Mouse (Mus musculus): ENCODE results near the gene Gorasp1. TPM values are rescaled to one million over a fixed set of nuclear protein-coding genes. Genes with fewer than 3 reads are reported as not detected.

Gene Gorasp1
- polyA plus RNA-seq, 1 experiment from 2014 or later = 20.9 TPM

DNA sequence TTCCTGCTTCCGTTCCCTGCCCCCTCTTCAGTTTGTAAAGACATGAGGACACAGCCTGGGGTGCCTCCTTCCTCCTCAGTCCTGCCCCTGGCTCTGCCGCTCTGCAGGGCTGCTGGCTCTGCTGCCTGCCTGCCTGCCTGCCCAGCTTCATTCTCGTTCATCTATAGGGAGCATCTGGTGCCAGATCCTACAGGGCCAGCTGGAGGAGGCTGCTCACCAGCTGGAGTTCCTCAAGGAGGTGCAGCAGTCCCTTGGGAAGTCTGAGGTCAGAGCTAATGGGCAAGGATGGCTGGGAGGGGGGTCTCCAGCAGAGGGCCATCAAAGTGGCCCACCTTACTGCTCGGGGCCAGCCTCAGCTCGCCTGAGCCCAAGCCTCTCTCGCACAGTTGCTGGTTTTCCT lies 13.1 kb upstream of the Gorasp1 start:
- Histone ChIP-seq H3K9ac (replicated peaks; ENCODE audit: low read depth, low read length) (no peak overlapping the region), H3K4me1 (ENCODE audit: control insufficient read depth, insufficient read depth, low read length) (peaks cover 7% of the 10 kb centered on the region), H3K4me3 (ENCODE audit: low read depth, low read length) (no peak overlapping the region), H3K27me3 (ENCODE audit: control insufficient read depth, insufficient read depth, low read length) (no peaks in the 10 kb centered on the region), H3K4me2 (replicated peaks; ENCODE audit: low read depth, low read length) (no peak overlapping the region), H3K9me3 (ENCODE audit: control insufficient read depth, low read depth, low read length) (no peaks in the 10 kb centered on the region), H3K36me3 (ENCODE audit: control insufficient read depth, insufficient read depth, low read length) (no peaks in the 10 kb centered on the region), H3K27ac (ENCODE audit: low read length) (no peak overlapping the region)
- 28% methylated on average over 6 of the region's 6 CpGs for WGBS
- ATAC-seq (ENCODE audit: insufficient number of reproducible peaks, insufficient read depth, low FRiP score, low read depth) = peak; percentile 63; the same call in 1 of the 2 replicates

DNA sequence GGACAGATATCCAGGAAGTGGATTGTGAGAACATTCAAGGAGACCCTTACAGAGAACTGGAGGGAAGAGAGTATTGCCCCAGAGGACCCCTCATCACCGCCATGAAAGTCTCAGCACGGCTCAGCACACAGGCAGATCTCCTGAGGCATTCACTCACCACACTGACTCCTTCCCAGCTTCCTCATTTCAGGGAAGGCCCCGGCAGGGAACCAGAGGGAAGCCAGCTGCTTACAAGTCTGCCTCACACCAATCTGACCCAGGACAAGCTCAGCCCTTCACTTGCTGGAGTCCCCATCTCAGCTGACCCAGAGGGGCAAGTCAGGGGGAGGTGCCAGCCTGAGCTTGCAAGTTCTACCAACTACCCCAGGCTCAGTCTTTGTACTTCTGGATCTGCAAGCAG lies 11.4 kb upstream of the Gorasp1 start:
- Histone ChIP-seq H3K27ac (ENCODE audit: low read length) (no peak overlapping the region), H3K4me1 (ENCODE audit: control insufficient read depth, insufficient read depth, low read length) (peaks cover 7% of the 10 kb centered on the region), H3K4me3 (ENCODE audit: low read depth, low read length) (no peak overlapping the region), H3K27me3 (ENCODE audit: control insufficient read depth, insufficient read depth, low read length) (no peaks in the 10 kb centered on the region), H3K9ac (replicated peaks; ENCODE audit: low read depth, low read length) (no peak overlapping the region), H3K4me2 (replicated peaks; ENCODE audit: low read depth, low read length) (no peak overlapping the region), H3K9me3 (ENCODE audit: control insufficient read depth, low read depth, low read length) (no peaks in the 10 kb centered on the region), H3K36me3 (ENCODE audit: control insufficient read depth, insufficient read depth, low read length) (no peaks in the 10 kb centered on the region)
- ATAC-seq (ENCODE audit: insufficient number of reproducible peaks, insufficient read depth, low FRiP score, low read depth) = no peak
- WGBS = 28% methylated on average over 3 of the region's 3 CpGs

DNA sequence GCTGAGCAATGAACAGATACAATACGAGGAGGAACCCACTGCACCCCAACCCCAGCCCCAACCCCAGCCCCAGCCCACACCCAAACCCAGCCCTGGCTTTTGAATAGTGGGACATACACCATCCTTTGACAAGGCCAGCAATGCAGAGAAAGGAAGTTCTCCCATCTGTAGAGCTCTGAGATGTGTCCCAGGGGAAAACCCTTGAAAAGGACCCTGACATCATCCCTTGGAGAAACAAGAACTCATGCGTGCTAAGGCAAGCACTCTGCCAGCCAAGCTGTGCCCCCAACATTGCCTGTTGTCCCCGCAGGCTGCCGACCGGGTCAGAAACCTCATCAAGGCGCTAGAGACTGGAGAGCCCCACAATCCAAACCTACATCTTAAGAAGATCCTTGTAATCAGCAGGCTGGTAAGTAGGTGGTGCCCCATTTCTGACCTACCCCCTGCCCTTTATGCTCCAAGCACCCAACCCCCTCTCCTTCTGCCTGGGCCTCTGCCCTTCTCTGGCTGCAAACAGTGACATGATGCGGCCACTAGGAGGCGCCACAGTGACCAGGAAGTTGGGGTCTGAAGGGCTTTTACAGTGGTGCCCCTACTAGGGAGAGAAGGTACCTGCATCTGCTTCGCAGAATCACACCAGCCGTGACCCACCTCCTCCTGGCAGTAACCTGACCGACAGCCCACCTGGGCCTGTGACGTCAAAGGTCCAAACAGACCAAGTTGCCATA lies 8.0 kb upstream of the Gorasp1 start:
- Histone ChIP-seq H3K4me3 (ENCODE audit: low read depth, low read length) (no peak overlapping the region), H3K27me3 (ENCODE audit: control insufficient read depth, insufficient read depth, low read length) (no peaks in the 10 kb centered on the region), H3K4me1 (ENCODE audit: control insufficient read depth, insufficient read depth, low read length) (peaks cover 2% of the 10 kb centered on the region), H3K9me3 (ENCODE audit: control insufficient read depth, low read depth, low read length) (no peaks in the 10 kb centered on the region), H3K36me3 (ENCODE audit: control insufficient read depth, insufficient read depth, low read length) (no peaks in the 10 kb centered on the region), H3K9ac (replicated peaks; ENCODE audit: low read depth, low read length) (no peak overlapping the region), H3K4me2 (replicated peaks; ENCODE audit: low read depth, low read length) (no peak overlapping the region), H3K27ac (ENCODE audit: low read length) (no peak overlapping the region)
- 76% methylated on average over 12 of the region's 12 CpGs for WGBS
- ATAC-seq (ENCODE audit: insufficient number of reproducible peaks, insufficient read depth, low FRiP score, low read depth) = no peak

DNA sequence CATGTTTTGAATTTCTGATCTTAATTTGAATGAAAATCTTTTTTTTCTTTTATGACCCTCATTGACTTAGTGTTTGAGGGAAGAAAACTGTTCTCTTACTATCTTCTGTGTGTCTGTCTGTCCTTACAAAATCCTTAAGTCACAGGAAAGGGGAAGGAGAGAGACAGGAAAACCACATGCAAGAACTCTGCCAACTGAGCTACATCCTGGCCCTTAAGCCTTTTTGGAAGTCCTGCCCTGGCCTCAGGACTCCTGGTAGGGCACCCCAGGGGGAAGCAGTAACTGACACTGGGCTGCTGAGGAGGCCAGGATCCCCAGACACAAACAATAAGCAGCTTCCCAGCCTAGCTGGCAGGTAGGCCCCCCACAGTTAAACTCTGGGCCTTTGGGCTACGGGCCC lies 6.0 kb upstream of the Gorasp1 start:
- H3K27ac ChIP-seq (ENCODE audit: low read length) = no peak overlapping the region
- H3K27me3 ChIP-seq (ENCODE audit: control insufficient read depth, insufficient read depth, low read length) = no peaks in the 10 kb centered on the region
- no peak for ATAC-seq (ENCODE audit: insufficient number of reproducible peaks, insufficient read depth, low FRiP score, low read depth)
- H3K9me3 ChIP-seq (ENCODE audit: control insufficient read depth, low read depth, low read length) = no peaks in the 10 kb centered on the region
- no peaks in the 10 kb centered on the region for H3K36me3 ChIP-seq (ENCODE audit: control insufficient read depth, insufficient read depth, low read length)
- H3K9ac ChIP-seq (replicated peaks; ENCODE audit: low read depth, low read length) = no peak overlapping the region
- WGBS = 100% methylated on average over 1 of the region's 1 CpGs
- no peaks in the 10 kb centered on the region for H3K4me1 ChIP-seq (ENCODE audit: control insufficient read depth, insufficient read depth, low read length)
- H3K4me2 ChIP-seq (replicated peaks; ENCODE audit: low read depth, low read length) = no peak overlapping the region
- no peak overlapping the region for H3K4me3 ChIP-seq (ENCODE audit: low read depth, low read length)

GRCm38 (mm10) chr9:119941861-119942260 lies 4.5 kb upstream of the Gorasp1 start:
- 87% methylated on average over 14 of the region's 14 CpGs for WGBS
- Histone ChIP-seq H3K4me3 (ENCODE audit: low read depth, low read length) (no peak overlapping the region), H3K27me3 (ENCODE audit: control insufficient read depth, insufficient read depth, low read length) (no peaks in the 10 kb centered on the region), H3K27ac (ENCODE audit: low read length) (no peak overlapping the region), H3K4me1 (ENCODE audit: control insufficient read depth, insufficient read depth, low read length) (peaks cover 3% of the 10 kb centered on the region; the same call in 1 of the 2 replicates), H3K36me3 (ENCODE audit: control insufficient read depth, insufficient read depth, low read length) (no peaks in the 10 kb centered on the region), H3K9ac (replicated peaks; ENCODE audit: low read depth, low read length) (no peak overlapping the region), H3K9me3 (ENCODE audit: control insufficient read depth, low read depth, low read length) (no peaks in the 10 kb centered on the region), H3K4me2 (replicated peaks; ENCODE audit: low read depth, low read length) (no peak overlapping the region)
- ATAC-seq (ENCODE audit: insufficient number of reproducible peaks, insufficient read depth, low FRiP score, low read depth) = no peak

DNA sequence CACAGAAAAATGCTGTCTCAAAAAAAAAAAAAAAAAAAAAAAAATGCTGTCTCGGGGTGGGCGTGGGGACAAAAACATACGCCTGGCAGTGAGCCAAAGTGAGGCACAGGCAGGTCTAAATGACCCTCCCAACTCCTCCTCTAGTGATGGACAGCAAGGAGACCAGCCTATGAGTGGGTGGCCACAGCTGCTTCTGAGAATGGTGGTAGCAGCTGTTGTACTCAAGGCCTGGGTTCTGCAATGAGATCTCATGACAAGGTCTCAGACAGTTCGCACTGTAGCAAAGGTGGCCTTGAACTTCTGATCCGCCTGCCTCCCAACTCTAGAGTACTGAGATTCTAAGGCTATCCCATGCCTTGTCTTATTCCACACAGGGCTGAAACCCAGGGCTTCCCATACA lies 4.0 kb upstream of the Gorasp1 start:
- 70% methylated on average over 5 of the region's 5 CpGs for WGBS
- H3K4me1 ChIP-seq (ENCODE audit: control insufficient read depth, insufficient read depth, low read length) = peaks cover 5% of the 10 kb centered on the region; the same call in 1 of the 2 replicates
- no peak overlapping the region for H3K9ac ChIP-seq (replicated peaks; ENCODE audit: low read depth, low read length)
- no peak overlapping the region for H3K4me2 ChIP-seq (replicated peaks; ENCODE audit: low read depth, low read length)
- no peaks in the 10 kb centered on the region for H3K9me3 ChIP-seq (ENCODE audit: control insufficient read depth, low read depth, low read length)
- no peak for ATAC-seq (ENCODE audit: insufficient number of reproducible peaks, insufficient read depth, low FRiP score, low read depth)
- no peak overlapping the region for H3K4me3 ChIP-seq (ENCODE audit: low read depth, low read length)
- no peak overlapping the region for H3K27ac ChIP-seq (ENCODE audit: low read length)
- H3K27me3 ChIP-seq (ENCODE audit: control insufficient read depth, insufficient read depth, low read length) = no peaks in the 10 kb centered on the region
- no peaks in the 10 kb centered on the region for H3K36me3 ChIP-seq (ENCODE audit: control insufficient read depth, insufficient read depth, low read length)

DNA sequence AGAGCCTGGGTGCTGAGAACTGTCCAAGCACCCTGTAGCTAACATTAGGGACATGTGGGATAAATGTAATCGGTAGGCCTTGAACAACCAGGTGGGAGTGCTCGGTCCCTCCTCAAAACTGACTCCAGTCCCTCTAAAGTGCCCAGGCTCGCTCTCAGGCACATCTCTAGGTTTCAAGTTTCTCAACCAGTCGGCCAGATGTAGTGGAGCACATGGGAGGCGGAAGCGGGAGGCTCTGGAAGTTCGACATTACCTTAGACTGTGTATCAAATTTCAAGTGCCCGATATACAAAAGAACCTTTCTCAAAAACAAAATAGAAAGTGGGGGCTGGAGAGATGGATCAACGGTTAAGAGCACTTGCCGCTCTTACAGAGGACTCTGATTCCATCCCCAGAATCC lies 2.3 kb upstream of the Gorasp1 start:
- 49% methylated on average over 10 of the region's 10 CpGs for WGBS
- Histone ChIP-seq H3K9ac (replicated peaks; ENCODE audit: low read depth, low read length) (no peak overlapping the region), H3K9me3 (ENCODE audit: control insufficient read depth, low read depth, low read length) (no peaks in the 10 kb centered on the region), H3K4me1 (ENCODE audit: control insufficient read depth, insufficient read depth, low read length) (peaks cover 8% of the 10 kb centered on the region; the same call in 1 of the 2 replicates), H3K27me3 (ENCODE audit: control insufficient read depth, insufficient read depth, low read length) (no peaks in the 10 kb centered on the region), H3K36me3 (ENCODE audit: control insufficient read depth, insufficient read depth, low read length) (no peaks in the 10 kb centered on the region), H3K4me3 (ENCODE audit: low read depth, low read length) (no peak overlapping the region), H3K4me2 (replicated peaks; ENCODE audit: low read depth, low read length) (no peak overlapping the region), H3K27ac (ENCODE audit: low read length) (no peak overlapping the region)
- ATAC-seq (ENCODE audit: insufficient number of reproducible peaks, insufficient read depth, low FRiP score, low read depth) = no peak

DNA sequence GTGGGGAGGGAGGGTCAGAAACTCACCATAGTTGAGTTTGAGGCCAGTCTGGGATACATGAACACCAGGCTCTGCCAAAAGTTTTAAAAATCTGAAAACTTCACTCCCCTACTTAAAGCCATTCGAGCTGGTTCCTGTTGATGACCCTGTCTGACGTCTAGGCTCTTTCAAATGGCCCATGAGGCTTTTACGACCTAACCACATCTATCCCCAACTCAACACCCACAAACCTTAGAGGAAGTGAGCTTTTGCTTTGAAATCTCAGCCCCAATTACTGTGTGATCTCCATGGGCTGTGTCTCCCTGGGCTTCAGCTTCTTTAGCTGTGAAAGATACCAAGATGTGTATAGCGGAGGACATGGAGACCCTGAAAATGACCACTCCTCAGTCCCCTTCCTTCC lies 1.1 kb upstream of the Gorasp1 start:
- 85% methylated on average over 4 of the region's 4 CpGs for WGBS
- Histone ChIP-seq H3K27me3 (ENCODE audit: control insufficient read depth, insufficient read depth, low read length) (no peaks in the 10 kb centered on the region), H3K36me3 (ENCODE audit: control insufficient read depth, insufficient read depth, low read length) (no peaks in the 10 kb centered on the region), H3K4me3 (ENCODE audit: low read depth, low read length) (no peak overlapping the region), H3K4me2 (replicated peaks; ENCODE audit: low read depth, low read length) (no peak overlapping the region), H3K9me3 (ENCODE audit: control insufficient read depth, low read depth, low read length) (no peaks in the 10 kb centered on the region), H3K9ac (replicated peaks; ENCODE audit: low read depth, low read length) (no peak overlapping the region), H3K27ac (ENCODE audit: low read length) (no peak overlapping the region), H3K4me1 (ENCODE audit: control insufficient read depth, insufficient read depth, low read length) (peaks cover 8% of the 10 kb centered on the region; the same call in 1 of the 2 replicates)
- no peak for ATAC-seq (ENCODE audit: insufficient number of reproducible peaks, insufficient read depth, low FRiP score, low read depth)

DNA sequence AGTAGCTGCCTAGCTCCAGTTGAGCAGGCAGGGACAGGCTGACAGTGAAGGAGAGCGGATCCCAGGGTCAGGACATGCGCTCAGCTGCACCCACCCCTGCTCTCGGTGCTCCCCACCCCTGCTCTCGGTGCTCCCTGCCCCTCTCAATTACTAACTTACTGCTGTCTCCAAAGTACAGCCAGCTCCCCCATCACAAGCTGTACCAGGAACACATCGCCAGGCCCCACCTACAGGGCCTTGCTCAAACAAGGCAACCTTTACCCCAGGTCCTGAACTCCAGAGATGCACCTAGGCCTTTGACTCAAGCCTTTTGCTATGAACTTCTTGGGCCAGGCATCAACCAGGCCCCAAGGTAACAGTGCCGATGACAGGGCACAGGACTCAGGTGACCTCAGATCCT lies 3.7 kb downstream of the Gorasp1 start:
- Histone ChIP-seq H3K9me3 (ENCODE audit: control insufficient read depth, low read depth, low read length) (no peaks in the 10 kb centered on the region), H3K9ac (replicated peaks; ENCODE audit: low read depth, low read length) (no peak overlapping the region), H3K27ac (ENCODE audit: low read length) (no peak overlapping the region), H3K4me3 (ENCODE audit: low read depth, low read length) (no peak overlapping the region), H3K27me3 (ENCODE audit: control insufficient read depth, insufficient read depth, low read length) (no peaks in the 10 kb centered on the region), H3K4me2 (replicated peaks; ENCODE audit: low read depth, low read length) (no peak overlapping the region), H3K36me3 (ENCODE audit: control insufficient read depth, insufficient read depth, low read length) (peaks cover 13% of the 10 kb centered on the region), H3K4me1 (ENCODE audit: control insufficient read depth, insufficient read depth, low read length) (peaks cover 8% of the 10 kb centered on the region)
- 88% methylated on average over 6 of the region's 6 CpGs for WGBS
- ATAC-seq (ENCODE audit: insufficient number of reproducible peaks, insufficient read depth, low FRiP score, low read depth) = no peak
